Mouse (Mus musculus) heart, adult 8-10 months (tissue): ENCODE data around the gene Lpar3. TPM values are rescaled to one million over a fixed set of nuclear protein-coding genes. Genes with fewer than 3 reads are reported as not detected.

Experiments used
- DNase-seq: peaks from one replicate; pipeline ENCODE4 v3.0.0; 2022; ENCODE audit warnings: low spot score
- total RNA-seq, 4 experiments: library from RNA; stranded (reverse); gene quantifications; 2 replicates each; pipeline ENCODE4 v1.2.4; 2022

The Lpar3 gene
- under 1 TPM in 1 of 4 experiments, not detected in 3; 0.24 TPM for total RNA-seq

- no peak for DNase-seq
Observed at GRCm38 (mm10) chr3:146220776-146221486, at the start of gene Lpar3. Lpar3 (plus strand) TSS chr3:146220963.

DNA sequence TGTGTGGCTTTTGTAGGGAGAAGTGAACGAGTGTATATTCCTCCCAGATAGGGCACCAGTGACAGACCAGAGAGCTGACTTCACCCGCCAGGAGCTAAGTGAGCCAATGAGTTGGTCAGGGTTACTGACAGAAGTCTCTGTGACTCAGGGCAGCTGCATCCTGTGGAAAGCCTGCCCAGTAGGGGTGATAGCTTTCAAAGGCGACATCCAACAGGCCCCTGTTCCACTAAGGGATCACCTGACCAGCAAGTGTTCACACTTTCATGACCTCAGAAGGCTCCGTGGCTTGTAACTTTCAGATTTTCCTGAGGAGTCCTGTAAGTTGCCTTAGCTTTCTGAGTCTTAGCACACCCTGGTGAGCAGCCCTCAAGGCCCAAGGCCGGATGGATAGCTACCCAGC, 47.7 kb upstream of the Lpar3 start:
- no peak for DNase-seq

GRCm38 (mm10) chr3:146174215-146174614, 46.5 kb upstream of the Lpar3 start:
- DNase-seq = no peak

- DNase-seq = no peak
Observed at GRCm38 (mm10) chr3:146177295-146177694, 43.5 kb upstream of the Lpar3 start.

GRCm38 (mm10) chr3:146177748-146178582, 42.8 kb upstream of the Lpar3 start:
- DNase-seq = peak; percentile 72

DNA sequence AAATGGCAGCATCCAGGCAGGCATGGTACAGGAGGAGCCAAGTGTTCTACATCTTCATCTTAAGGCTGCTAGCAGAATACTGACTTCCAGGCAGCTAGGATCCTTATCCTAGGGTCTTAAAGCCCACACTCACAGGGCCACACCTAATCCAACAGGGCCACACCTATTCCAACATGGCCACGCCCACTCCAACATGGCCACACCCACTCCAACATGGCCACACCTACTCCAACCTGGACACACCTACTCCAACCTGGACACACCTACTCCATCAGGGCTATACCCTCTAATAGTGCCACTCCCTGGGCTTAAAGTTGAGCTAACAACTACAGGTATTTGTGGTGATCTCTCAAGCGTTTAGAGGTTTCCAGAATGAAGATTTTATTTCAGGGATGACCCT, 40.4 kb upstream of the Lpar3 start:
- no peak for DNase-seq

DNA sequence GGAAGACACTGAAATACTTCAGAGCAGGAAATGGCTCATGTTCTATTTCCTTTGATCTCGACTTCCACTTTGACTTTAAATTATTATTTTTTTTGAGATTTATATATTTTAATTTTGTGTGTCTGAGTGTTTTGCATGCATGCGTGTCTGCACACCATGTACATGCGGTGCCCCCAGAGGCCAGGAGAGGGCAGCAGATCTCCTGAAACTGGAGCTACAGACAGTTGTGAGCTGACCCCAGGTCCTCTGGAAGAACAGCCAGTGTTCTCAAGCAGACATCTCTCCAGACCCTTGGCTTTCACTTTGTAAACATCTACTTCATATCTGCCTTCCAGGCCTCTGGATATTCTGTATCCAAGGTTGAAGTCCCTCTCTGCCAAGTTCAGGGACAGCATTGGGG, 39.8 kb upstream of the Lpar3 start:
- no peak for DNase-seq

GRCm38 (mm10) chr3:146184992-146185657, 35.6 kb upstream of the Lpar3 start:
- DNase-seq = peak; percentile 42

GRCm38 (mm10) chr3:146186033-146186432, 34.7 kb upstream of the Lpar3 start:
- DNase-seq = no peak

DNA sequence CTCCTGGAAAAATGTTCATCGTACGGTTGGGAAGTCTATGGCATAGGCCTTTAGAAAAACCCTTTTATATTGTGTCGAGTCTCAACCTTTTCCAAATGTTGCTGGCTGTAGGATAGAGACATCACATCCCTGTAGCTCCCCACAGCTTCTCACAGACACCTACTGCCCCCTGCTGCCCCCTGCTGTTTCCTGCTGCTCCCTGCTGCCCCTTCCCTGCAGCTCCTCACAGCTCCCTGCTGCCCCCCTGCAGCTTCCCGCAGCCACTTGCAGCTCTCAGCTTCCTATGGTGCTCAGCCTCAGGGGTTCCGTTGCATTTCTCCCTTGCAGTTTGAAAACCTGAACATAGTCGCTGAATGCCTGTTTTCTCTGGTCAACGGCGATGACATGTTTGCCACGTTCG, 30.8 kb upstream of the Lpar3 start:
- DNase-seq = no peak

- DNase-seq = no peak
Observed at GRCm38 (mm10) chr3:146192507-146192906, 28.3 kb upstream of the Lpar3 start.

- DNase-seq = no peak
Observed at GRCm38 (mm10) chr3:146195153-146195552, 25.6 kb upstream of the Lpar3 start.

DNA sequence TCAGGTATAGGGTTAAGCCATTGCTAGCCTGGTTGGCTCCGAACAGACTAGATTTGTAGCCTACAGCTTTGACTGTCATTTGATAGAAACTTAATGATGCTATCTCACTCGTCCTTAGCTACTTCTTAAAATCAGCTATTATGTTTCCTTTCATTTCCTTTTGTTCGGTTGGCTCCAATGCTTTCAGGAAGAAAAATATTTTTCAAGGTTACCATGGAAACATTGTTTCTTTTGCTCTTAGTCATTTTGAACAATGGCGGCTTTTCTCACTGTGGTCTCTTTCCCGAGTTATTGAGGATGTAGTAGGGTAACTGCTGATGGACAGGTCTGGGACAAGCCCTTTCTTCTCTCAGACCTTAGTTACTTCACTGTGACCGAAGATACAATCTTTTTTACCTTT, 24.5 kb upstream of the Lpar3 start:
- no peak for DNase-seq

- DNase-seq = no peak
Observed at GRCm38 (mm10) chr3:146196780-146197743, 23.7 kb upstream of the Lpar3 start.

- no peak for DNase-seq
Observed at GRCm38 (mm10) chr3:146197785-146198184, 23.0 kb upstream of the Lpar3 start.

DNA sequence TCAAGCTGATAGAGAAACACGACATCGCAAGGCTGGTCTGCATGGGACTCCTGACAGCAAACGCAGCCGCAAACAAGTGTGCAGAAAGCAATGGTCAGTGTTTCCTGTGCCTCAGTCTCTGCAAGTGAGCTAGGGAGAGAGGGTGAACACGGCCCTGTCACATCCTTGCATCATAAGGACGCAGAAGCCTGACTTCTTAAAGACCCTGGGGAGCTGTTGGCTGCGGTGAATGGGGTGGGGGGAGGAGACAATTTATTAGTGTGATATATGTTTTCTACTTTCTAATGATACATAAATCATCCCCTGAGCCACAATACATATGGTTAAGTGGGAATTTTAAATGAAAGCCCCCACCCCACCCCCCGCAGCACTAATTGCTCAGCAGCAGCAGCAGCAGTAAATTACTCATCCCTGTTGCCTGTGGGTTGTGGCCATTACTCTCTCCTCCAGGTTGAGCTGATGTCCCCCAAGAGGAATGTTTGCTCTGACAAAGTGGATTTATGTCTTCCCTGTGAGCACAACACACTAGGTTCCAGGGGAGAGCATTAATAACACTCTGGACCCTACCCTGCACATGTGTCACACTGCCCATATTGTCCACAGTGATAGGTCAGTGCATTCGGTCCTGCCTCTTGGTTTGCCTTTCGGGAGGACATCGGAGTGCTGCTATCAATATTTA, 21.8 kb upstream of the Lpar3 start:
- no peak for DNase-seq

GRCm38 (mm10) chr3:146199486-146199885, 21.3 kb upstream of the Lpar3 start:
- DNase-seq = no peak

DNA sequence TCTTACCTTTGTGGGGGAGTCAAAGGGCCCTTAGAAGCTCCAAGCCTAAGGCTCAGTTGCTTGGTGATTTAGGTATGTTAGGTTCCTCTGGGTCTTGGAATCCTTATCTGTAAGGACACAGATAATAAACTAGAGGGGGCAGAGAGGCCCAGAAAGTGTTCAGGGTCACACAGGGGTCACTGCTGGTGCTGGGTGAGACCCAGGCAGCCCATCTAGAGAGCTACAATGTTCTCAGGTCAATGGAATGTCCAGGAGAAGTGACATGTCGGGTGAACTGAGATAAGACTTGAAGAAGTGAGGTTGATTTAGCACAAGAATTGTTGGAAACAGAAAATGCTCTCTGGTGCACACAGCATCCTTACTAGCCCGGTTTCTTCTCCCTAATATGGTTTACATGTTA, 16.4 kb upstream of the Lpar3 start:
- no peak for DNase-seq

- no peak for DNase-seq
Observed at GRCm38 (mm10) chr3:146205305-146205704, 15.5 kb upstream of the Lpar3 start.

DNA sequence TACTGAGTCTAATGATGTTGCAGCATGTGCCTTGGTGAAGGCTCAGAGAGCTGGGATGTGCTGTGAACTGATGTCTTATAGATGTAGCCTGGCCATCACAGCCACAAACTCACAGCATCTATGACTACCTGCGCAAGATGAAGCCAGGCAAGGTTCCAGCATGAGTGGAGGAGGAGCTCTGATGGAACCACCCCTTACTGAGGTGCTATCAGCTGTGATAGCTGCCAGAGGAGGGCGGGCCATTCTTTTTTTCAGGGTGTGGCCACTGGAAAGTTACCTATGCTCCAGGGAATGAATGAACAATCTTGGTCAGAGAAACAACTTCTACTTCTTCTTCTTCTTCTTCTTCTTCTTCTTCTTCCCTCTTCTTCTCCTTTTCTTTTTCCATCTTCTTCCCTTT, 14.1 kb upstream of the Lpar3 start:
- no peak for DNase-seq

GRCm38 (mm10) chr3:146207440-146207839, 13.3 kb upstream of the Lpar3 start:
- no peak for DNase-seq
